In genomic region chr10:85185639-85186498, GRCm38 (mm10) we compare ENCODE assay signal across 8 mouse cellular contexts. TPM values are rescaled to one million over a fixed set of nuclear protein-coding genes. Genes with fewer than 3 reads are reported as not detected.
DNase-seq lines count a peak whose midpoint lies in the region; ATAC-seq lines count a peak whose summit lies in the region.

No protein-coding gene starts in this region.

- no peaks in the 10 kb centered on the region for H3K27me3 ChIP-seq in heart, embryonic 12.5 days (replicated peaks)
- H3K27me3 ChIP-seq in kidney, embryonic 16.5 days (ENCODE audit: insufficient read depth, low read length) = 0 out of 2 replicates have a peak, but pooled peaks cover 2% of the 10 kb centered on the region

- peak overlapping the region; percentile 80 for H3K9ac ChIP-seq in heart, embryonic 12.5 days
- peak overlapping the region; percentile 92 for H3K9ac ChIP-seq in kidney, embryonic 16.5 days (replicated peaks; ENCODE audit: low read length)

- ATAC-seq in heart, embryonic 12.5 days (ENCODE audit: insufficient number of reproducible peaks, low FRiP score) = no peak; the same call in 1 of the 2 replicates
- ATAC-seq in kidney, embryonic 16.5 days (ENCODE audit: low FRiP score, low TSS enrichment) = no peak
- peak; percentile 13; the same call in 1 of the 2 replicates for ATAC-seq in megakaryocyte, adult 5-6 weeks (ENCODE audit: poor library complexity, severe bottlenecking)
- no peak for ATAC-seq in monocyte, adult 5-6 weeks (replicated peaks; ENCODE audit: insufficient number of reproducible peaks, low FRiP score, low TSS enrichment, poor library complexity, severe bottlenecking)

- intact Hi-C loops in left cerebral cortex, postnatal 14 days (cut with DNase I) = no loop called here

- H3K36me3 ChIP-seq in heart, embryonic 12.5 days = no peaks in the 10 kb centered on the region
- no peaks in the 10 kb centered on the region for H3K36me3 ChIP-seq in kidney, embryonic 16.5 days (ENCODE audit: insufficient read depth, low read length)

- H3K4me1 ChIP-seq in heart, embryonic 12.5 days (replicated peaks) = peaks cover 7% of the 10 kb centered on the region
- H3K4me1 ChIP-seq in kidney, embryonic 16.5 days (ENCODE audit: insufficient read depth, low read length) = peaks cover 11% of the 10 kb centered on the region

- WGBS in heart, embryonic 12.5 days = 29% methylated on average over 14 of the region's 14 CpGs
- WGBS in kidney, embryonic 16.5 days = 31% methylated on average over 14 of the region's 14 CpGs

- H3K9me3 ChIP-seq in heart, embryonic 12.5 days (replicated peaks) = no peaks in the 10 kb centered on the region
- no peaks in the 10 kb centered on the region for H3K9me3 ChIP-seq in kidney, embryonic 16.5 days (ENCODE audit: low read length)

- peak overlapping the region; percentile 99 for H3K4me2 ChIP-seq in heart, embryonic 12.5 days
- H3K4me2 ChIP-seq in kidney, embryonic 16.5 days (replicated peaks; ENCODE audit: low read depth, low read length) = peak overlapping the region; percentile 87

- peak; percentile 17 to 24 for DNase-seq in lung, adult 18-20 months
- DNase-seq in lung, postnatal 25 days (ENCODE audit: low spot score) = no peak
- DNase-seq in cerebellum, postnatal 10 days = peak; percentile 59 to 64
- DNase-seq in left cerebral cortex, postnatal 14 days (ENCODE audit: low spot score in 2 of 2) = no peak

- peak overlapping the region; percentile 75 for H3K27ac ChIP-seq in heart, embryonic 12.5 days (ENCODE audit: poor library complexity, severe bottlenecking)
- H3K27ac ChIP-seq in kidney, embryonic 16.5 days (ENCODE audit: low read length) = peak overlapping the region; percentile 85

- H3K4me3 ChIP-seq in heart, embryonic 12.5 days = peak overlapping the region; percentile 77
- H3K4me3 ChIP-seq in kidney, embryonic 16.5 days (ENCODE audit: low read length) = peak overlapping the region; percentile 90

RNA-seq across cellular contexts. Expression of gene Cry1, which starts 1.0 kb away (rescaled TPM):
- 20.5 and 20.8 TPM in 2 replicates for polyA plus RNA-seq in heart, embryonic 12.5 days (2016; fragmentation: Nextera tagmentation; extraction: Ambion mirVana)
- 27.8 and 29.0 TPM in 2 replicates for polyA plus RNA-seq in kidney, embryonic 16.5 days (2015; fragmentation: Nextera tagmentation; extraction: Ambion mirVana)
- 15.7 and 16.2 TPM in 2 replicates for total RNA-seq in megakaryocyte, adult 5-6 weeks (2015)
- 17.5 and 19.4 TPM in 2 replicates for total RNA-seq in megakaryocyte, adult 5-6 weeks (2017)
- 11.2 to 24.9 TPM (median 11.9 TPM) in 3 replicates for total RNA-seq in monocyte, adult 5-6 weeks (2017)
- 10 to 100 TPM; 15.0 to 18.6 TPM for total RNA-seq in left cerebral cortex, postnatal 14 days (2021)

RNA-seq across cellular contexts. Expression of gene Mterf2, which starts 58.0 kb away (rescaled TPM):
- polyA plus RNA-seq in heart, embryonic 12.5 days (2016; fragmentation: Nextera tagmentation; extraction: Ambion mirVana) = 13.0 and 14.3 TPM in 2 replicates
- 13.7 and 16.7 TPM in 2 replicates for polyA plus RNA-seq in kidney, embryonic 16.5 days (2015; fragmentation: Nextera tagmentation; extraction: Ambion mirVana)
- total RNA-seq in megakaryocyte, adult 5-6 weeks (2015) = 2.4 and 3.9 TPM in 2 replicates
- total RNA-seq in megakaryocyte, adult 5-6 weeks (2017) = 1.9 and 2.2 TPM in 2 replicates
- 3.7 to 34.9 TPM (median 28.0 TPM) in 3 replicates for total RNA-seq in monocyte, adult 5-6 weeks (2017)
- 10 to 100 TPM; 14.6 to 14.8 TPM for total RNA-seq in left cerebral cortex, postnatal 14 days (2021)

Comparison
In these comparisons a context has a peak if more than half of its experiments do, and no peak if none do; other contexts are left out.
1. DNase-seq: peak in lung, adult 18-20 months (2 of 2) and cerebellum, postnatal 10 days (2 of 2); none in lung, postnatal 25 days (single experiment) and left cerebral cortex, postnatal 14 days (0 of 2).